Mouse (Mus musculus) brain, embryonic 14.5 days (tissue): Measurements from ENCODE around the gene Ltbp1.

Experiments used
- CTCF ChIP-seq: fragments of 200-500 bp; IDR thresholded peaks from 2 replicates; pipeline ENCODE4 v1.5.1; 2012; ENCODE audit warnings: inconsistent platforms, mild to moderate bottlenecking, moderate library complexity, borderline replicate concordance; ENCODE audit not compliant: insufficient read depth, insufficient read length; ENCODE audit errors: extremely low read depth
- POLR2A ChIP-seq: fragments of 200-500 bp; IDR thresholded peaks from 2 replicates; pipeline ENCODE4 v1.6.1; 2012; ENCODE audit warnings: mild to moderate bottlenecking, inconsistent platforms, borderline replicate concordance; ENCODE audit not compliant: poor library complexity, insufficient read depth, insufficient read length, severe bottlenecking; ENCODE audit errors: extremely low read depth

DNA sequence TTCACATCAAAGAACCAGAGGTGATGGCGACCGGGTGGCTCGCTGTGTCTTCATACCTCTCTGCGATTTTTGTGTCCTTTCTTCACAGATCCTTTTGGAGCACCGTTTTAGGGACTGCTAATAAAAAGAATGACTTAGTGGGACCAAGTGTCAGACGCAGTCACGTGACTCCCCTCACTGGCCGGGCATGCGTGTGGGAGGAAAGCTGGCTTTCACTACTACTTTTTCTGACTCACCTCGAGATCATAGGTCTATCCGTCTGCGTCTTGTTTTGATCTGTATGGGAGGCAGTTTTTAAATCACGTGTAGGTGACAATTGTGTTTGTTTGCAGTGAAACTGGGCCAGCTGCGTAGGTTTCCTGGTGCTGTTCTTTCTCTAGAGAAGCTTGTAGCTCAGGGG is 28.0 kb downstream of the Ltbp1 start:
- TF ChIP-seq CTCF (no peak), POLR2A (no peak)
